Mouse (Mus musculus) heart, postnatal 0 days (tissue): Measurements from ENCODE around the gene Cks1b. TPM values are rescaled to one million over a fixed set of nuclear protein-coding genes. Genes with fewer than 3 reads are reported as not detected.

Source experiments
- ATAC-seq: fragments of 200-750 bp; cut with Nextera tagmentation; 2 replicates; pipeline ENCODE4 v1.8.0; 2017; ENCODE audit warnings: low read depth, moderate number of reproducible peaks, moderate library complexity; ENCODE audit not compliant: insufficient read depth
- DNase-seq: peaks from one replicate; pipeline ENCODE4 v3.0.0-alpha.2; 2016; ENCODE audit warnings: low spot score
- H3K27ac ChIP-seq: fragments of 300-500 bp; sonication (generic); 2 replicates; pipeline ENCODE4 v1.5.1; 2014; ENCODE audit warnings: low read depth, mild to moderate bottlenecking
- H3K27me3 ChIP-seq: fragments of 300-500 bp; sonication (generic); 2 replicates; pipeline ENCODE4 v1.6.1; 2014; ENCODE audit warnings: low read length, mixed read lengths; ENCODE audit not compliant: control insufficient read depth, insufficient read depth
- H3K36me3 ChIP-seq: fragments of 300-500 bp; sonication (generic); replicated peaks from 2 replicates; pipeline ENCODE4 v1.6.1; 2014; ENCODE audit warnings: low read length, mixed read lengths; ENCODE audit not compliant: control insufficient read depth, insufficient read depth
- H3K4me1 ChIP-seq: fragments of 300-500 bp; sonication (generic); 2 replicates; pipeline ENCODE4 v1.6.1; 2014; ENCODE audit warnings: antibody characterized with exemption; ENCODE audit not compliant: control insufficient read depth, insufficient read depth
- H3K4me2 ChIP-seq: fragments of 300-500 bp; sonication (generic); 2 replicates; pipeline ENCODE4 v1.6.1; 2014; ENCODE audit warnings: low read depth, mild to moderate bottlenecking, low read length, moderate library complexity
- H3K4me3 ChIP-seq: fragments of 300-500 bp; sonication (generic); 2 replicates; pipeline ENCODE4 v1.5.1; 2014; ENCODE audit warnings: low read depth, low read length
- H3K9ac ChIP-seq: fragments of 300-500 bp; sonication (generic); replicated peaks from 2 replicates; pipeline ENCODE4 v1.6.1; 2014; ENCODE audit warnings: low read depth, low read length, mixed read lengths
- H3K9me3 ChIP-seq: fragments of 300-500 bp; sonication (generic); replicated peaks from 2 replicates; pipeline ENCODE4 v1.6.1; 2016; ENCODE audit warnings: low read length; ENCODE audit not compliant: control insufficient read depth
- CTCF ChIP-seq: IDR thresholded peaks from 2 replicates; pipeline ENCODE4 v1.5.1; 2016; ENCODE audit warnings: antibody characterized with exemption, control low read depth, low read depth
- EP300 ChIP-seq: IDR thresholded peaks from 2 replicates; pipeline ENCODE4 v1.6.1; 2016; ENCODE audit warnings: antibody characterized with exemption, low read depth
- WGBS: fragments of 180-500 bp; shearing (Covaris S2); extraction: QIAGEN DNeasy Blood & Tissue Kit; methylation state at CpG from one replicate; pipeline ENCODE4 v1.1.7; 2014; 5-methylcytosine and 5-hydroxymethylcytosine counted together
- polyA plus RNA-seq: library from polyadenylated mRNA; unstranded; fragments of >200 nt; fragmentation: Nextera tagmentation; extraction: Ambion mirVana; gene quantifications from 2 replicates; pipeline ENCODE4 v1.2.1, GENCODE M21; 2015
- total RNA-seq: library from RNA; depleted of rRNA; stranded (reverse); fragments of >200 nt; gene quantifications from 2 replicates; pipeline ENCODE4 v1.2.3, GENCODE M21; 2014; ENCODE audit warnings: low replicate concordance

Gene Cks1b
- total and polyA plus RNA-seq, 2 experiments from 2014 or later: 83.7 to 127 TPM

- ATAC-seq (no peak), DNase-seq (no peak)
- no peak overlapping the region for H3K9ac ChIP-seq
- H3K4me1 ChIP-seq: peaks cover 6% of the 10 kb centered on the region; the same call in 1 of the 2 replicates
- no peak overlapping the region for H3K27ac ChIP-seq
- no peaks in the 10 kb centered on the region for H3K9me3 ChIP-seq
- no peak for TF ChIP-seq EP300
- TF ChIP-seq CTCF: no peak
- H3K27me3 ChIP-seq: no peaks in the 10 kb centered on the region
- no peak overlapping the region for H3K4me3 ChIP-seq
- peaks cover 11% of the 10 kb centered on the region for H3K36me3 ChIP-seq
- no peak overlapping the region for H3K4me2 ChIP-seq
- 84% methylated on average over 9 of the region's 9 CpGs for WGBS
Measured at GRCm38 (mm10) chr3:89382033-89382882, 35.9 kb downstream of the Cks1b start.

GRCm38 (mm10) chr3:89381233-89381632 is 37.0 kb downstream of the Cks1b start:
- Histone ChIP-seq H3K4me2 (no peak overlapping the region), H3K27ac (no peak overlapping the region), H3K36me3 (peaks cover 11% of the 10 kb centered on the region), H3K27me3 (no peaks in the 10 kb centered on the region), H3K4me3 (no peak overlapping the region), H3K9me3 (no peaks in the 10 kb centered on the region), H3K9ac (no peak overlapping the region), H3K4me1 (peaks cover 6% of the 10 kb centered on the region; the same call in 1 of the 2 replicates)
- no peak for TF ChIP-seq EP300
- 87% methylated on average over 11 of the region's 11 CpGs for WGBS
- DNase-seq: no peak
- ATAC-seq: no peak

GRCm38 (mm10) chr3:89380711-89381110 is 37.5 kb downstream of the Cks1b start:
- no peaks in the 10 kb centered on the region for H3K27me3 ChIP-seq
- 93% methylated on average over 18 of the region's 18 CpGs for WGBS
- no peak for TF ChIP-seq CTCF
- no peak for TF ChIP-seq EP300
- DNase-seq: no peak
- H3K9ac ChIP-seq: no peak overlapping the region
- H3K4me3 ChIP-seq: no peak overlapping the region
- no peak overlapping the region for H3K4me2 ChIP-seq
- no peaks in the 10 kb centered on the region for H3K9me3 ChIP-seq
- peaks cover 6% of the 10 kb centered on the region; the same call in 1 of the 2 replicates for H3K4me1 ChIP-seq
- ATAC-seq: no peak
- peaks cover 11% of the 10 kb centered on the region for H3K36me3 ChIP-seq
- no peak overlapping the region for H3K27ac ChIP-seq

GRCm38 (mm10) chr3:89380291-89380690 is 37.9 kb downstream of the Cks1b start:
- ATAC-seq: no peak
- H3K9me3 ChIP-seq: no peaks in the 10 kb centered on the region
- TF ChIP-seq CTCF (no peak), EP300 (no peak)

GRCm38 (mm10) chr3:89379388-89380131 is 38.6 kb downstream of the Cks1b start:
- no peak overlapping the region for H3K9ac ChIP-seq
- no peaks in the 10 kb centered on the region for H3K9me3 ChIP-seq
- ATAC-seq (no peak), DNase-seq (no peak)
- H3K27ac ChIP-seq: no peak overlapping the region
- H3K4me3 ChIP-seq: no peak overlapping the region
- H3K27me3 ChIP-seq: no peaks in the 10 kb centered on the region
- peaks cover 11% of the 10 kb centered on the region for H3K36me3 ChIP-seq
- peaks cover 6% of the 10 kb centered on the region; the same call in 1 of the 2 replicates for H3K4me1 ChIP-seq
- WGBS: 88% methylated on average over 31 of the region's 31 CpGs
- H3K4me2 ChIP-seq: no peak overlapping the region
- no peak for TF ChIP-seq EP300
- no peak for TF ChIP-seq CTCF

More at GRCm38 (mm10) chr3:89380291-89380690, 37.9 kb downstream of the Cks1b start:
- no peak overlapping the region for H3K27ac ChIP-seq
- no peak overlapping the region for H3K4me2 ChIP-seq
- H3K4me1 ChIP-seq: peaks cover 6% of the 10 kb centered on the region; the same call in 1 of the 2 replicates
- H3K4me3 ChIP-seq: no peak overlapping the region
- H3K9ac ChIP-seq: no peak overlapping the region
- WGBS: 94% methylated on average over 14 of the region's 14 CpGs
- no peak for DNase-seq
- H3K36me3 ChIP-seq: peaks cover 11% of the 10 kb centered on the region
- no peaks in the 10 kb centered on the region for H3K27me3 ChIP-seq
